Mouse (Mus musculus): ENCODE results near the gene Calr4.

Calr4 gene

DNA sequence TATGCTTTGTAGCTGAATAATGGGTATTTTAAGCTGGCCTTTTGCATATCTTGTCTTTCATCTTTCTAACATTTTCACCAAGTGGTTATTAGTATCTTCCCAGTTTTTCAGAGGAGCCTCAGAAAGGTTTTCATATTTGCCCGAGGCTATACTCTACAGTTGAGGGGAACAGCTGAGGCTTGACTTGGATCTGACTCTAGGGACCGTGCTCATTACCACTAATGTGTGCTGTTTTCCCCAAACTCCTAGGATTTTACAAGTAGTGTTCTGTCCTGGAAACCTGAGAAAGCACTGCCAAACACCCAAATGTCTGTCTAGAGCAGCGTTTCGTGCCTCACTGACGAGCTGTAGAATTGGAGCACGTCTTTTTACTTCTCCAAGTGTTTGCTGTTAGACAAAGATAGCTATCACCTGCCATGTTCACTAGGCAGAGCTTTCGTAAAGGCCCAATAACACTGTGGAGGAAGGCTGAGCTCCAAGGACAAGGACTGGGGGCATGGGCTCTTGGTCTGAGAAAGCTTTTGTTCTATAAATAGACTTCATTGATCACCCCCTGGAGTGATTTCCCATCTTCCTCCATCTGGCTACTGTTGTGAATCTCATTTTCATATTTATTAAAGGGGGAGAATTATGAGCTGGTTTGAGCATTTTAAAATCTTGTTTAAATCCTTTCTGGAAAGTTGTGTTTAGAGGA lies 2.0 kb downstream of the Calr4 start:
- no peak for DNase-seq

DNA sequence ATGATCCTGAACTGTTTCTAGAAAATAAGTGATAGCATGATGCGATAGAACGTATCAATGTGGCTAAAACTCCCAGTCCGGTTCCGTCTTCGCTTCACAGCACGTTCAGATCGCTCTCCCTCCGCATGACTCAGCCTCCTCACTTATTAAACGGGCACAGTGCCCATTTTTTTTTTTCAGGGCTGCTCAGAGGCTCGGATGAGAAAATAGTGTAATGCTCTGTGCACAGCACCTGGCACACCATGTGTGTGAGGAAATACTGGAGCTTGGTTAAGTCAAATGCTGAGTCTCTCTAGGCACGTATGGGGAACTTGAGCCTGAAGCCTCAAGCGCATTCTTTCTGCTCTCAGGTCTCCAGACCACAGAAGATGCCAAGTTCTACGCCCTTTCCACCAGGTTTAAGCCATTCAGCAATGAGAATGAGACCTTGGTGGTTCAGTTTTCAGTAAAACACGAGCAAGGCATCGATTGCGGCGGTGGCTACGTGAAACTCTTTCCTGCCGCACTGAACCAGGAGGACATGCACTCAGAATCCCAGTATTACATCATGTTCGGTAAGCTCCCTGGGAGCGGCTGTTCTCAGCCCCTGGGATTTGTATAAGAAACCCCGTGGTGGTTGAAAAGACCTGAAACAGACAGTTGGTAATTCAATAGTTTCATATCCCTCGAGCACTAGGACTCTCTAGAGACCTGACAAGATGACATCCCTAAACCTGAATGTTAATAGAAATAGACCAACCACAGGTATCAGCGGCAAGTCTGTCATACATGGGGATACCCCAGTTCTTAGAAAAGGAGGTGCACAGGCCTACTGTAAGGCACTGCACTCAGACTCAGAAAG lies 4.4 kb downstream of the Calr4 start:
- peak; percentile 69 for DNase-seq

DNA sequence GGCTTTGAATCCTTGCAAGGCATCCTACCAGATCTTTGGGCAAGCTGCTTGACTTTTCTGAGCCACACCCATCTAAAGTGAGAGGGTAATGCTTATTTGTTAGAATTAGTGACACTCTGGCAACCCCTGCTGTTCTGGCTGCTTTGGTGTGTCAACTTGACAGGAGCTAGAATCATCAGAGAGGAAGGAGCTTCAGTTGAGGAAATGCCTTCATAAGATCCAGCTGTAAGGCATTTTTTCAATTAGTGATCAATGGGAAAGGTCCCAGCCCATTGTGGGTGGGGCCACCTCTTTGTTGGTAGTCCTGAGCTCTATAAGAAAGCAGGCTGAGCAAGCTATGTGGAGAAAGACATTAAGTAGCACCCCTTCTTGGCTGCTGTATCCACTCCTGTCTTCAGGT lies 6.9 kb downstream of the Calr4 start:
- no peak for DNase-seq

DNA sequence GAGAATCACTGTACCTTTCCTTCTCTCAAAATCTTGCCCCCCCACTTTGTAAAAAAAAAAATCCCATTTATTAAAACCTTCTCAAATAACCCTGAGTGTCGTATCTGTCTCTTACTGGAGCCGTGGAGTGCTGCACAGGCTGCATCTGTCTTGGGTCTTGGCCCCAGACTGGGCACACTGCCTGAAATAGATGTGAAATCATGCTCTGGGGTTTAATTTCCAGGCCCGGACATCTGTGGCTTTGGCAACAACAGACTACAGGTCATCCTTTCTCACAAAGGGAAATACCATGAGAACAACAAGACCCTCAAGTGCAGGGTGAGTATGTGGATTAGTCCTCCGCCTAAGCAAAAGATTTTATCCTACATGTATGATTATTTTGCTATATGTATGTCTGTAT lies 7.6 kb downstream of the Calr4 start:
- DNase-seq, result peak; percentile 9

DNA sequence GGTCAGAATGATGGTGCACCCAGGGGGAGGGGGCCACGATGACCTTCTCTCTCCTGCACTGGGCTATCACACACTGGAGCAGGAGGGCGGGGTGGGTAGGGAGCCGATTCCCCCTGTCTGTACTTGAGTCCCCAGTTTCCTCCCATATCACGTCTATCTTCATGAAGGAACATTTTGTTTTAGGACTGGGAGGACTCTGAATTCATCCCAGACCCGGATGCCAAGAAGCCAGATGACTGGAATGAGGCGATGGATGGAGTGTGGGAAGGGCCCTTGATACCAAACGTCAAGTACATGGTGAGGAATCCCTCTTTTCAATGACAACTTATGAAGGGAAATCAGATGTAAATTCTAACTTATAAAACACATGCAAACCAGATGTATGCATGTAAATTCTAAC lies 10.2 kb downstream of the Calr4 start:
- DNase-seq, result no peak

DNA sequence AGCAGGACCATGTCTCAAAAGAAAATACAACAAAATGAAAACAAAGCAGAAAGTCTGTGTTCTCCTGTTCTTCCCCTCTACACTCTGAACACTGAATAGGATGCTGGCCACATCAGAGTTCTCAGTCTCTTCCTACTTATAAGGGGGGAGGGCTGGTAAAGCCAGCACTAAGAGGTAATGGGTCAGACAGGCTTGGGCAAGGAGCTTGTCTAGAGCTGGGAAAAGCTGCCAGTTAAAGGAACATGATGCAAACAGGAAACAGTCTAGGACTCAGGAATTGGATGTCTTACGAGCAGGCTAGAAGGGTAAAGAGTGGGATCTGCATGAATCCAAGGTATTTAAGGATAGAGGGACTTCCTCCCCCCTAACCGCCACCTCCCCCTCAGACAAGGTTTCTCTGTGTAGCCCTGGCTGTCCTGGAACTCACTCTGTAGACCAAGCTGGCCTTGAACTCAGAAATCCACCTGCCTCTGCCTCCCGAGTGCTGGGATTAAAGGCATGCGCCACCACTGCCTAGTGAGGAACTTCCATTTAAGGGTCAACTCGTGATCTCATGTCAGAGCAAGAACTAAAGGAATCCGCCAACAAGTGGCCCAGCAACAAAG lies 10.8 kb downstream of the Calr4 start:
- DNase-seq, result no peak

DNA sequence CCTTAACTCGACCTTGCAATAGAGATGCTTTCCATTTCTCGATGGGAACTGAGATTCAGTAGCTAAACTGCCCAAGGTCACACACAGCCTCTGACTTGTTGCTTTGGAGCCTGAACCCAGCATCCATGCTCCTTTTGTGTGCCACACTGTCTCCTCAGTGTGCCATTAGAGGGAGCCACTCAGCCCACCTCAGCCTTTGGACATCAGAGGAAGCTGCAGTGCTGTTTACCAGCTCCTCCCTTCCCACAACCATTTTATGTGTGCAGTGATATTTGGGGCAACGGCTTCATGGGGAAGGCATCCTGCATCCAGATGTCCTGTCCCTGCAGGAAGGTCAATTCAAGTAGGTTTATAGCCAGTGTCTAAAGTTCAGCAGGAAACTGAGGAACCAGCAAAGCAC lies 17.3 kb downstream of the Calr4 start:
- no peak for DNase-seq

DNA sequence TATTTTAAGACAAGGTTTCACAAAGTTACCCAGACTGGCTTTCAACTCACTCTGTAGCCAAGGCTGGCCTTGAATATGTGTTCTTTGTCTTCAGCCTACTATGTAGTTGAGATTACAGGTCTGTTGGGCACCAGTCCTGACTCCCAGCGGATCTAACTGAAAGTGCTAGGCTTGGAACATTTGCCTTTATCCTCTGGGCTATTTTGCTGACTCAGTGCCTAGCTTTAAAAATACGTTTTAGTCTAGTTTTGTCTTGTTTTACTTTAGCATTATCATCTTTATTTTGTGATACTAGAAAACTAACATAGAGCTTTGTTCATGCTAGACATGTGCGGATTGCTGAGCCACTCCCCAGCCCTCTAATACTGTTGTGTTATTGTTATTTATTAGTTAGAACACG lies 17.9 kb downstream of the Calr4 start:
- DNase-seq, result no peak

DNA sequence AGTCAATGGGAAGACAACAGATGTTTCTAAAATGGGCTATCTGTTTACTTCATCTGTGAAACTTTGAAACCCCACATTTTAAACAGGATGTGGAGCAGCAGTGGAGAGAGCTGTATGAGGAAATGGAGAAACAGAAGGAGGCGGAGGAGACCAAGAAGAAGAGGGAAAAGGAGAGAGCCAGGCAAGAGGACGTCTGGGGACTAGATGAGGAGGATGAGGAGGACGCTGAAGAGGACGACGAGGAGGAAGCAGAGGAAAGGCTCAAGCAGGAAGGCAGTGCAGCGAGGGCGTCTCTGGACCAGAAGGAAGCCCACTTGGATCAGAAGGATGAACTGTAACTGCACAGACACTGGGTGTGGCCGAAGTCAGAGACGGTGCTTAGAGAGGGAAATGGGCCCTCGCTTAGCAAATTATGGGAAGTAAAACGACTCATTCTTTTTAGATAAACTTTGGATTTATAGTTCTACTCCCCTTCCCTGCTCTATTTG lies 19.4 kb downstream of the Calr4 start:
- DNase-seq, result no peak

DNA sequence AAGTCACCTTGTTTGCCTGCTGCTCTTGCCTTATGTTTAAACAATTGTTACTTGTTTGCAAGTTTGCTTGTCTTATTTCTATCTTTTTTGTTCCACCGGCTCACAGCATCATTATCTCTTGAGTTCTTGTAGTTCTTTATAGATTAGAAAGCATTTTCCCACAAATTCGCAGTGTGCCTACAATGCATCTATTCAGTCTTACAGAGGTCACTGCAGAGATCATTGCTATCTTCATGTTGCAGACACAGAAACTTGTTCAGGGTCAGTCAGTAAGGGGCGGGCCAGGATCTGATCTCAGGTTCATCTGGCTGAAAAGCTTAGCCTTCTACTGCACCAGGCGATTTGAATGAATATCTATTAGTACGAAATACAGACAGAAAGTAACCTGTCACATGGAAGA lies 20.2 kb downstream of the Calr4 start:
- no peak for DNase-seq

DNA sequence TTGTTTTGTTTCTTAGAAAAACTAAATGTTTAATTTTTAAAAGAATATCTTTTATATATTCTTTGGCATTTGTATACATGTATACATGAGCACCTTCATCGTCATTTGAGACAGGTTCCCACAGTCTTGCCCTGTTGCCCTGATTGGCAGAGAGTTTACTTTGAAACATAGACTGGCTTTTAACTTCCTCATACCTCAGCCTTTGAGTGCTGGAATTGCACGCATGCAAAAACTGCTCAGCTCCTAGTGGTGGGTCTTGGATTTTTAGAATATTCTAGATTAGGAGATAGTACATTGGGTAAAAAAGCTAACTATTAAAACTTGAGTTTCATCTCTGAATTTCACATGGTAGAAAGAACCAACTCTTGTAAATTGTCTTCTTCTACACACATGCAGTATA lies 21.0 kb downstream of the Calr4 start:
- no peak for DNase-seq

DNA sequence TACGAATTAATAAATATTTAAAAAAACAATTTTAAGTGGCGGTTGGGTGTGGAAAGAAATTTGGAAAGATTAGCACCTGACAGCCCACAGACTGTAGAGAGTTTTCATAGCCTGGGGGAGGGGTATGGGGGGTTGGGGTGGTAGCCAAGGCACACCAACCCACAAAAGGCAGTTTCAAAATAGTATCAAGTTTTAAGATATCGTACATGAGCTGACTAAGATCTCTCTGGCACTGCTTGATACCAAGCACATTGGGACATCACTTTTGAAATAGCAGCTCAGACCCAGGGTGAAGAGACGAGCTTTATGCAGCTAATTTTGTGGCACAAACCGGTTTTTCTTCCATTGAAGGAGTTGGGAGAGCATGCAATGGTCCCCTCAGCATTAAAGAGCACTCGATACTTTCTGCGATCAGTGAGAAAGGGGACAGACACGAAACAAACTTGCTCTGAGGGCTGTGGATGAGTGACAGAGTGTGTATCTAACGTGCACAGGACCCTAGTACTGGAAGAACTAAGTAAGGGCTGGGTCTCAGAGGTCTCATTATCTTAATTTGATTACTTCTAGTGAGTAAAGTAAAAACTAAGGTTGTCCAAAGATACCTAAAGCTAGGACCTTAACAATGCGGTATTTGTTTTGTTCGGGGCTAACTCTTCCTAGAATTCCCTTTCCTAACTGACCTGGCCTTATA lies 21.6 kb downstream of the Calr4 start:
- no peak for DNase-seq

DNA sequence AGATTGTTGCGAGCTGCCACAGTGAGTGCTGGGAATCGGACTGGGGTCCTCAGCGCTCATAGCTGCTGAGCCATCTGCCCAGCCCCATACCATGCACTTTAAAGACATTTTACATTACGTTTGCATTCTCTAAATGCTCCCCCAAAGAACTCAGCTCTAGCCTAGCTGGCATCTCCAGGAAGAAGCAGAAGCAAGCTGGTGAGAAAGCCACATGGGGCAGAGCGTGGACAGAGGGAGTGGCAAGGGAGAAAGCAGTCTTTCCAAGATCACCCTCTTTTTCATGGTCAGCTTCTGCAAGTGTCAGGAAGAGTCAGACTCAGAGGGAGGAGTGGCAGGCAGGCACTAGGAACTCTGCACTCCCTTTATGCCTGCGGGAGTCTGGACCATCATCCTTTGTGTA lies 22.5 kb downstream of the Calr4 start:
- DNase-seq, result no peak

DNA sequence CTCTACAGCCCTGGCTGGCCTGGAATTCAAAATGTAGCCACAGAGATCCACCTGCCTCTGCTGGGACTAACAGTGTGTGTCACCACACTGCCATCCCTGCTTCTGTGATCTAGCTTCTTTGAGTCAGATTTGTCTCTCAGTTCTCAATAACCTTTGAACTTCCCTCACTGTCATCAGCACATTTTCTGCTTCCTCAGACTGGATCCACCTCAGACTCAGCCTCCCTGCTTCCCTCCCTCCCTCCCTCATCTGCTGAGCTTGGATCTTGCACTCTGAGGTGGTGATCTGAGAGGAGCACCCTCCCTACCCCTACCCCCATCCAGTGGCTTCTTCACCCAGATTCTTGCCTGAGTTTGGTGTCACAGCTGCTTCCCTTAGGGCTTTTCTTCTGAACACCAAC lies 23.4 kb downstream of the Calr4 start:
- no peak for DNase-seq

DNA sequence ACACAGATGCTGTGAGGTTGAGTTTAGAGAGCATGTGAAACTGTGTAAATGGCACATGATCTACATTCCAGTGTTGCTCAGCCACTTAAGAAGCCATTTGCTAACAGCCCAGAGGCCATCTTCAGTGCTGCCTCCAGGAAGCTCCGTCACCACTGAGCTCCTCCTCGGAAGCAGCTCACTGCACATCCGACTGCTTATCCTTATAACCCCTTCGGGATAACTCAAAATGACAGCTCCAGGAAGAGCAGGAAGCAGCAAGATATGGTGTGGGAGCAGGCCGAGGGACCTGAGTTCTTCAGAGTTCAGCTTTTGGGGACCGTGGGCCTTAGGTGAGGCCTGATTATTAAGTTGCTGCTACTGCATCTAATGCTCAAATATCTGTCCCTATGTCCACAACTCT lies 27.8 kb downstream of the Calr4 start:
- DNase-seq, result no peak

DNA sequence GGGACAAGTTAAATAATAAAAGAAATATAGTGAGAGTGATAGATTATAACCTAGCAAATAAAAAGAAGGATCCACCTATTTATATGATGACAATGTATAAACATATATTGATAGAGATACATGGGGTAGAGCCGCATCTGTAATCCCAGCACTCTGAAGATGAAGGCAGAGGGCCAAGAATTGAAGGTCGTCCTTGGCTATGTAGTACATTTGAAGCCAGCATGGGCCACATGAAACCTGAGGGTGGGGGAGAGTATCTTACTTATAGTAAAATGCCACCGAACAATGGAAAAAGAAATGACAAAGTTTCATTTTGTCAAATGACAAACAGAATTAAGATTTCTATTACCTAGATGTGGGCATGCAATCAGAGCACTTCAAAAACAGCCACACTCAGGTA lies 31.8 kb downstream of the Calr4 start:
- DNase-seq, result no peak

DNA sequence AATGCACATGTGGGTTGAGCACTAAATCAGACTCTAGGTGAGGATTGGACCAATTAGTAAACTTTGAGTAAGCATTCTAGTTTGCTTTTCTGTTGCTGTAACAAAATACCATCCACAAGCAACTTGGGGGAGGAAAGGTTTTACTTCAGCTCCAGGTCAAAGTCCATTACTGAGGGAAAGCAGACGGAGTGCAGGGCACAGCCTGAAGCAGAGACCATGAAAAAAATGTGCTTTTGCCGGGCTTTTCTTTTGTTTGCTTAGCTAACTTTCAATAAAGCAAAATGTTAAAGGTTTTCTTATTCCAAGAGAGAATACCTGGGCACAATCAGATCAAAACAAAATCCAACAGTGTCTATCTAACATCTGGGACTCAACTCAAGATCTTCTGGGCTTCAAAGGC lies 32.5 kb downstream of the Calr4 start:
- no peak for DNase-seq

DNA sequence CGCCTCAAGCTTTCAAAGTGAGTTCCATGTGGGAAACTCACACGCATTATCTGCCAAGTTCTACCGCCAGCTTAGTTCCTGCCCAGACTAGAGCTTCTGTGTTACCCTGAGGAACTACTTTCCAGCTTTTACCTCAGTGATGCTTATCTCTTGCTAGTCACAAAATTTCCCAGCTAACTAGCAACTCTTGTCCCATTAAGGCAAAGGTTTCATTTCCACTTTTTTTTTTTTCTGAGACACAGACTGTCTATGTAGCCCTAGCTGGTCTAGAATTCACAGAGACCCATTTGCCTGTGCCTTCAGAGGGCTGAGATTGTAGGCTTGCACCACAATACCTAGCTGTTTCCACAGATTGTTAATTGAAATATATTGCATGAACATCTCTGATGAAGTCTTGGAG lies 33.2 kb downstream of the Calr4 start:
- DNase-seq, result no peak

DNA sequence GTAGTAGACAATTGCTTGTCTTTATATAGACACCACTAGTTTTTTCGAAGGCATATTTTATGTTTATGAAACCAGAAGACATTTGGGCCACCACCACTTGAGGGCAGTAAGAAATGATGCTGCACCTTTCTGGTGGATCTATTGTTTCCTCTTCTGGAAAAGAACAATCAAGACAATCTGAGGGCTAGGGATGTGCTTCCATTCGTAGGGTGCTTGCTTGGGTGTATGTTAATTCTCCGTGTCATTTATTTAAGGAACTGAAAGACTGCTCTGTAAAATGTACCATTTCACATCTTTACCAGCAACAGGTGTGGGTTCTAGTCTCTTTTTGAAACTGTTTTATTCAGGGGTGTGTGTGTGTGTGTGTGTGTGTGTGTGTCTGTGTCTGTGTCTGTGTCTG lies 34.6 kb downstream of the Calr4 start:
- DNase-seq, result no peak

DNA sequence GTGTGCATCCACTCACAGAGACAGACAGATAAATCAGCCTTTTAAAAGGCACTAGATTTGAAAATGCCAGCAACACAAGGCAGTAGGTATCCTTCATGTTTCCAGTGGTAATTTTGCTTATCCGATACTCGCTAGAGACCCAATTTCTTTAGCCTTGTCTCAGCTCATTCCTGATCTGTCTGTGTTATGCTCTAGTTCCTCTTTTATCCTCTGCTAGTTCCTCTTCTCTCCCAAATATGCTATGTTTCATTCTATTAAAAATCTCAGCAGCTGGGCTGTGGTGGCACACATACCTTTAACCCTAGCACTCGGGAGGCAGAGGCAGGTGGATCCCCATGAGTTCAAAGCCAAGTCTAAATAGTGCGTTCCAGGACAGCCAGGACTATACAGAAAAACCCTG lies 37.5 kb downstream of the Calr4 start:
- no peak for DNase-seq

DNA sequence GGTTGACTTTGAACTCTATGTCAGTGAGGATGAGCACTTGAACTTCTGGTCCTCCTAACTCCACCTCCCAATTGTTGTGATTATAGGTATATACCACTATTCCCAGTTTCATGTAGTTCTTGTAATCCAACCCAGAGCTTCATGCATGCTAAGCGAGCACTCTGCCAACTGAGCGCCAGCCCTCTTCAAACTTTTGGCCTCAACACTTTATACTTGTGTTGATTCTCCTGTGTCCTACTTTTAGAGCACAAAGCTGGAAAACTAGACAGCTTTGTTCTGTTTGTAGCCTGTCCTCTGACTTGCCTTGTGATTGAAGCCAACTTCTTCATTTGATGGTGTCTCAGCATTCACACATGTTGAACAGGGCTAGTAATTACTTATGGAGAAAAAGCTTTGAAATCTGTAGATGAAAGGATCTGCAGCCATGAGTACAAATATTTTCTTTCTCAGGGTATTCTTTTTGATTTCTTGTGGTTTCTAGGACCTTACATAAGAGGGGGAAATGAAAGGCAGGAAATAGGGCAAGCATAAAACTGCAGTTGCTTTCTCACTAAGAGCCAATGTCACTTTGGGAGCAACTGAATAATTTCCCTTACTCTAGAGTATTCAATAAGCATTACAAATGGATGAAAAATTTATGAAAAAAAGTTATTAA lies 39.4 kb downstream of the Calr4 start:
- DNase-seq, result peak; percentile 14

DNA sequence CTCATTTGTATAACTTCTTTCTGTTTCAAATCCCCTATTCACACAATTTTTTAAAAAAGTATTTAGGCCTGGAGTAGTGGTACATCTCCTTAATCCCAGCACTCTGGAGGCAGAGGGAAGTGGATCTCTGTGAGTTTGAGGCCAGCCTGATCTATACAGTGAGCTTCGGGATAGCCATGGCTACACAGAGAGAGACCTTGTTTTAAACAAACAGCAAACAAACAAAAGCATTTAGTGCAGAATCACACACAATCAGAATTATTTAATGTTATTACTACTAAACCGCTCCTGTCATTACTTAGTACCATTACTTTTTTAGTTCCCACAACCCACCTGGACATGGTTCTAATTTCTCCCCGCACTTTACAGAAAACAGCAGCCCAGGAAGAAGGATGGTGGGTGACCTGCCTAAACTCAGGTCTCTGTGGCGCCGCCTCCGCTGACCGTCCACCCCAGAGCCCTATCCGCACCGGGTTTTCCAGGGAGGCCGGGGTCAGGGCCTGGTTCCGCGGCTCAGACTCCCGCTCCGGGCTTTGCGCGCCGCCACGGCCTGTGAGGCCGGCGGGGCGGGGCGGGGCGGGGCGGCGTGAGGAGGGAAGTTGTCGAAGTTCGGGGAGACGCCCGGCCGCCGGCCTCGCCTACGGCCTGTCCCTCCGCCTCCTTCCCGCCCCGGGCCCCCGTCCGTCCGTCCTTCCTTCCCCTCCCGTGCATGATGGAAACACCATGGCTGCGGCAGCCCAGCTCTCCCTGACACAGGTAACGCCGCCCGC lies 45.6 kb downstream of the Calr4 start, which contains the start of gene Eps15:
TSS of gene Eps15 (plus strand) at position 580 of the 770 bp plus-strand sequence.
- peak; percentile 80 for DNase-seq
